Mouse (Mus musculus): Measurements from ENCODE around the gene Ppt2. TPM values are rescaled to one million over a fixed set of nuclear protein-coding genes. Genes with fewer than 3 reads are reported as not detected.

Ppt2 gene
- 10 to 100 TPM; 43.6 to 47.2 TPM for total RNA-seq (2021)
- long read RNA-seq, experiment 1, transcript Ppt2-210 (8 exons, 1,750 nt), result minor isoform, 5 of 23 reads
- long read RNA-seq, experiment 1, transcript Ppt2-209 (9 exons, 1,710 nt), result major isoform, 12 of 23 reads
- long read RNA-seq, experiment 1, partial matches to known transcripts, result 0 of 23 reads
- long read RNA-seq, experiment 1, other reads (novel, unspliced or antisense), result 6 of 23 reads
- long read RNA-seq, experiment 2, transcript Ppt2-209 (9 exons, 1,710 nt), result major isoform, 5 of 15 reads
- long read RNA-seq, experiment 2, partial matches to known transcripts, result 1 of 15 reads
- long read RNA-seq, experiment 2, other reads (novel, unspliced or antisense), result 7 of 15 reads

- DNase-seq (ENCODE audit: low spot score in 2 of 2), result peak in 1 of 2 experiments; percentile 25
These were observed at the start of gene Ppt2 for GRCm38 (mm10) chr17:34627943-34628643. Gene Ppt2, minus strand, starts transcription at chr17:34628510.

- no peak for DNase-seq (ENCODE audit: low spot score in 2 of 2)
These were observed 48.4 kb upstream of the Ppt2 start for GRCm38 (mm10) chr17:34676671-34677070.

- DNase-seq (ENCODE audit: low spot score in 2 of 2), result no peak
These were observed 47.8 kb upstream of the Ppt2 start for GRCm38 (mm10) chr17:34676093-34676460.

GRCm38 (mm10) chr17:34675205-34676092 lies 47.1 kb upstream of the Ppt2 start:
- DNase-seq (ENCODE audit: low spot score in 2 of 2), result no peak

- DNase-seq (ENCODE audit: low spot score in 2 of 2), result no peak
These were observed 46.4 kb upstream of the Ppt2 start for GRCm38 (mm10) chr17:34674524-34675204.

- no peak for DNase-seq (ENCODE audit: low spot score in 2 of 2)
These were observed 44.8 kb upstream of the Ppt2 start for GRCm38 (mm10) chr17:34673139-34673538.

- DNase-seq (ENCODE audit: low spot score in 2 of 2), result no peak
These were observed 44.0 kb upstream of the Ppt2 start for GRCm38 (mm10) chr17:34672246-34672792.

- DNase-seq (ENCODE audit: low spot score in 2 of 2), result no peak
These were observed 43.1 kb upstream of the Ppt2 start for GRCm38 (mm10) chr17:34671151-34672066.

GRCm38 (mm10) chr17:34670235-34670634 lies 41.9 kb upstream of the Ppt2 start, which contains the start of gene Tnxb:
Gene Tnxb, plus strand, starts transcription at chr17:34670535.
- no peak for DNase-seq (ENCODE audit: low spot score in 2 of 2)

GRCm38 (mm10) chr17:34664472-34664871 lies 36.2 kb upstream of the Ppt2 start:
- DNase-seq (ENCODE audit: low spot score in 2 of 2), result no peak

- DNase-seq (ENCODE audit: low spot score in 2 of 2), result no peak
These were observed 35.2 kb upstream of the Ppt2 start for GRCm38 (mm10) chr17:34663558-34663957.

GRCm38 (mm10) chr17:34662978-34663377 lies 34.7 kb upstream of the Ppt2 start:
- no peak for DNase-seq (ENCODE audit: low spot score in 2 of 2)

GRCm38 (mm10) chr17:34662468-34662867 lies 34.2 kb upstream of the Ppt2 start:
- DNase-seq (ENCODE audit: low spot score in 2 of 2), result no peak

- DNase-seq (ENCODE audit: low spot score in 2 of 2), result no peak
These were observed 32.8 kb upstream of the Ppt2 start for GRCm38 (mm10) chr17:34661121-34661591.

GRCm38 (mm10) chr17:34660259-34660820 lies 32.0 kb upstream of the Ppt2 start:
- no peak for DNase-seq (ENCODE audit: low spot score in 2 of 2)

- DNase-seq (ENCODE audit: low spot score in 2 of 2), result no peak
These were observed 31.5 kb upstream of the Ppt2 start for GRCm38 (mm10) chr17:34659897-34660214.

- no peak for DNase-seq (ENCODE audit: low spot score in 2 of 2)
These were observed 31.0 kb upstream of the Ppt2 start for GRCm38 (mm10) chr17:34659181-34659896.

- DNase-seq (ENCODE audit: low spot score in 2 of 2), result no peak
These were observed 30.3 kb upstream of the Ppt2 start for GRCm38 (mm10) chr17:34658591-34658990.

GRCm38 (mm10) chr17:34658145-34658544 lies 29.8 kb upstream of the Ppt2 start:
- no peak for DNase-seq (ENCODE audit: low spot score in 2 of 2)
